Mouse (Mus musculus) erythroid progenitor cell, adult 5-6 weeks (primary cell): ENCODE data around the gene Galnt10. TPM values are rescaled to one million over a fixed set of nuclear protein-coding genes. Genes with fewer than 3 reads are reported as not detected.

Experiments used
- ATAC-seq: replicated peaks from 2 replicates; pipeline ENCODE4 v1.8.0; 2016; ENCODE audit warnings: moderate number of reproducible peaks, mild to moderate bottlenecking, moderate TSS enrichment, inconsistent platforms; ENCODE audit not compliant: poor library complexity, low FRiP score, severe bottlenecking
- total RNA-seq, 2 experiments: library from RNA; stranded (forward) in 1 of 2; stranded (reverse) in 1 of 2; fragments of 150-400 nt in 1 of 2; fragments of 186-747, 209-891 nt in 1 of 2; gene quantifications; 2 replicates each; pipeline versions ENCODE4 v1.2.3 to v1.2.4; 2015 to 2017; ENCODE audit warnings: low replicate concordance in 2 of 2

Galnt10 gene
- total RNA-seq, 2 experiments from 2014 or later = 56.6 to 90.9 TPM

DNA sequence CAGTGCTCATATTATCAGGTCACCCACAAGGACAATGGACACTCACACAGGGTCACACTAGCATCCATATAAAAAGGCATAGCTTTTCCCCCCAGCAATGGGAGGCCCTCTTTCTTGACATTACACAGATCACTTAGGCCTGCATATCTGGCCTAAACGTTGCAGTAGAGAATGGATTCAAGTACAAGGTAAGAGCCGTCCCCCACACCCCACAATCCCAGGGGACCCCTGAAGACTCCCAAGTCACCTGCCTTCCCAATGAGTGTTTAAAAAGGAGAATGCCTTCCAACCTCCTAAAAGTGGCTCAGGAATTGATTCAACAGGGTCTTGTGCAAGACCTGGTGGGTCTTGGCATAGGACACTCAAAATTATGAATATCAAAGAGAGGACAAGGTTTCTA is 190.1 kb downstream of the Galnt10 start:
- ATAC-seq = no peak

DNA sequence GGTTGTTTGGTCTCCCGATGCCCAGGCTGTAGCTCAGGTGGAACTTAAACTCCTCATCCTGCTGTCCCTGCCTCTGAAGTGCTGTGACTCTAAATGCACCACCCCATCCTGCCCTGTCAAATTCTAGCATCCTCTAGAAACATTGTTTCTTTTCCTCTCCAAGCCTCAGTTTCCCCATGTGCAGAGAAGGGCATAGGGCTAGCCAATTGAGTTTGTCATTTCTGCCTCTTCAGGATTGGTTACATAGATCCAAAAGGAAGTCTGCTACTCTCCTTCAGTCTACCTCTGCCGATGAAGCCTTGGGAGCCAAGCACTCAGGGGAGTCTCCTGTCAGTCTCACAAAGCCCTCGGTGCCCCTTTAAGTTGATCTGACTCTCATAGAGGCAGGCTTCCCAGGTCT is 190.7 kb downstream of the Galnt10 start:
- ATAC-seq = no peak

- no peak for ATAC-seq
These were observed 191.2 kb downstream of the Galnt10 start for GRCm38 (mm10) chr11:57836401-57836800.

Other genes with a start within 250 kb of the Galnt10 start
- gene Fam114a2, start 126.8 kb upstream of the Galnt10 start, total RNA-seq (2015; ENCODE audit: low replicate concordance) = 16.3 and 23.1 TPM in 2 replicates
- gene Fam114a2, start 126.8 kb upstream of the Galnt10 start, total RNA-seq (2017; ENCODE audit: low replicate concordance) = 12.0 and 34.5 TPM in 2 replicates
- gene Mfap3, start 126.8 kb upstream of the Galnt10 start, total RNA-seq (2015; ENCODE audit: low replicate concordance) = 16.9 and 22.6 TPM in 2 replicates
- gene Mfap3, start 126.8 kb upstream of the Galnt10 start, total RNA-seq (2017; ENCODE audit: low replicate concordance) = 5.2 and 9.6 TPM in 2 replicates
- gene Sap30l, start 156.2 kb downstream of the Galnt10 start, total RNA-seq (2015; ENCODE audit: low replicate concordance) = 1.8 and 11.7 TPM in 2 replicates
- 1.3 and 5.9 TPM in 2 replicates for gene Sap30l, start 156.2 kb downstream of the Galnt10 start, total RNA-seq (2017; ENCODE audit: low replicate concordance)
- not detected in 2 replicates for gene Hand1, start 187.4 kb downstream of the Galnt10 start, total RNA-seq (2015; ENCODE audit: low replicate concordance)
- not detected in 2 replicates for gene Hand1, start 187.4 kb downstream of the Galnt10 start, total RNA-seq (2017; ENCODE audit: low replicate concordance)